Mouse (Mus musculus) cerebellum, postnatal 14 days (tissue): ENCODE data around the gene Cldn22.
"Not testable (repeated sequence)": the region's sequence is repeated elsewhere in the genome, so short reads cannot be mapped to it uniquely, and the experiment has no call there.

ENCODE experiments used
- DNase-seq, 2 experiments: peaks; one replicate each; pipeline ENCODE4 v3.0.0; 2021; ENCODE audit warnings: mixed read lengths in 2 of 2

Gene Cldn22

DNA sequence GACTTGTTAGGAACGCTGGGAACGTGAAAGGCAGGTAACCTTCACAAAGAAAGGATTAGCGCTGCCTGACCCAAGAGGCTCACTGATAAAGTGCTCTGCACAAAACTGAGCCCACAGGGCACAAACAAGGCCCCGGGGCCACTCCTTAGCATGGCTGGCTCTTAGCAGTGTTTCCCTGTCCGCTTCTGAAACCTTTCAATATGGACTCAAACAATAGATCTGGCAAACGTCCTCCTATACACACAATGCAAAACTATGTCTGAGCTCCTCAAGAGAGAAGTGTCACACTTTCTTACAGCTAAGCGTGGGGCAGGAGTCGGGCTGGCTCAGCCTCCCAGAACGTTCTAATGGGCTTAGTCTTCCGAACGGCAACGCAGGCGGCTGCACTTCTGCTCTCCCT is at the start of gene Cldn22:
TSS of gene Cldn22 (plus strand) at position 301 of the 400 bp plus-strand sequence.
- DNase-seq: no peak

DNA sequence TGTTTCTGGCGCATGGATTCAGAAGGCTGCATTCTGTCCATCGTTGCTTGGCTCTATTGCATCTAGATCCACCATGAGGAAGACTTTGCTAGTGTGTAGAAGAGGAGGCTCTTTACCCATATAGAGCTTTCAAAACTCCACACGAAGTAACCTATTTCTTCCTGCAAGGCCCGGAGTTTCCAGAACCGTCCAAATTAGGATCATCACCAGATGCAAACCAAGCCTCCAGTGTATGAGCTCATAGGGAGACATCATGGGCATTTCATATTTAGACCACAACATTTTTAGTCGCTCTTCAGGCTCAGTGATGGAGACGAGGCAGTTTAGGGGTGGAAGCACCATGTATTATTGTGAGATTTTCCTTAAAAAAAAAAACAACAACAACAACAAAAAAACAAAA is 46.9 kb upstream of the Cldn22 start:
- DNase-seq: no peak

DNA sequence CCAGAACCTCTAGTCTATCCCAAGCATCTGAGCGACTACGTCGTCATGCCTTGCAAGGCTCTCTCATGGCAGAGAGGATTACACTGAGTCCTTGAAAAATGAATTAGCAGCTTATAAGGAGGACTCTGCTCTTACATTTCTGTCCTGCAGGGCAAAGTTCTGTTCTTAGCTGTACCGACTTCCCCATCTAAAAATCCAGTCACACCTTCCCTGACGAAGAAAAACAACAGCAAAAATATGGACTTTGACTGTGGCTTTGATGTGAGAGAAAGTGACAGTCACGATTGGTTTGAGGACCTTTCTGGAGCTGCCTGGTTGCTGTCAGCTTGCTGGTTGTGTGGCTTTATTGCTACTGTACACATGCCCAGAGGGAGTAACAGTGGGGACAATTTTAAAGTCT is 44.7 kb upstream of the Cldn22 start:
- no peak for DNase-seq

DNA sequence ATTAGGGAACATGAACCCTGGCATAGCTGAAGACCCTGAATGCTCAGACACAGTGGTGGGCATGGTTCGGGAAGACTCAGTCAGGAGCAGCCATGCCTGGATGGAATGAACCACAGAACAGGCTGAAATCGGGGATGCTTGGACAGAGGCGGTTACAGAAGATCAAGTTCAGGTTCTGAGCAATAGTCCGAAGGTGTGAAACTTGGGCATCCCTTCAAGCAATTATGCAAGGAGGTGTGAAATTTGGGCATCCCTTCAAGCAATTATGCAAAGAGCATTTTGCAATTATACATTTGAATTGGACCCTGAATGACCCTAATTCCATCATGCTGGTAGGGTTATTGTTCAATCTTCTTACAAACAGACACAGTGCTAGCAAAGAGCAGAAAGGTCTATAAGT is 42.4 kb upstream of the Cldn22 start:
- DNase-seq: peak in 1 of 2 experiments; percentile 5

DNA sequence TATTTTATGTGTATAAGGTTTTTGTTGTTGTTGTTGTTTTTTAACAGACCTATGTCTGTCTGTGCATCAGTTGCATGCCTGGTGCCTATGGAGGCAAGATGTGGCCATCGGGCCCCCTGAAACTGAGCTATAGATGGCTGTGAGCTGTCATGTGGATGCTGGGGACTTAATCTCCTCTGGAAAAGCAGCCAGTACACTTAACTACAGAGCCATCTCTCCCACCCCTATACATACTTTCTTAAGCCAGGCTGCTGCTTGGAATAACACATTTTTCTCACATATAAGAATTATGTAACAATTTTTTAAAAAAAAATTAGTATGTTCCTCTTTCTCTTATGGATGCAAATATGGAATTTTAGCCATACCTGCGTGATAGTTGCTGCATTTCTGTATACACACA is 40.7 kb upstream of the Cldn22 start:
- DNase-seq: no peak

DNA sequence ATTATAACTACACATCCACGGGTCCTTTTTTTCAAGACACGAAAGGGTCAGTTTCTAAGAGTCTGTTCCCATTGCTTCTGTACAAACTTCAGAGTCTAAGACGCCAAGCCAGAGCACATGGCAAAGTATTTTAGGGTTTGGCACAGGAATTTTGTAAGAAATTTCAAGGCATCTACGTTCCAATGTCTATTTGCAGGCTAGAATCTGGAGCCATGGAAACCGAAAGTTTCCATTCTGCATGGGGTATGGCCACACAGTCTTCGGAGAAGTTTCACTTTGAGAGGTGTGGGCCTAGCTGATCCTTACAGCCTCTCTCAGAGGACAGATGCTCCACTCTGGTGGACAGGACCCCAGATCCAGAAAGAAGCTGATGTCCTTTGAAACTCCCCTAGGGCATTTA is 40.3 kb upstream of the Cldn22 start:
- no peak for DNase-seq

DNA sequence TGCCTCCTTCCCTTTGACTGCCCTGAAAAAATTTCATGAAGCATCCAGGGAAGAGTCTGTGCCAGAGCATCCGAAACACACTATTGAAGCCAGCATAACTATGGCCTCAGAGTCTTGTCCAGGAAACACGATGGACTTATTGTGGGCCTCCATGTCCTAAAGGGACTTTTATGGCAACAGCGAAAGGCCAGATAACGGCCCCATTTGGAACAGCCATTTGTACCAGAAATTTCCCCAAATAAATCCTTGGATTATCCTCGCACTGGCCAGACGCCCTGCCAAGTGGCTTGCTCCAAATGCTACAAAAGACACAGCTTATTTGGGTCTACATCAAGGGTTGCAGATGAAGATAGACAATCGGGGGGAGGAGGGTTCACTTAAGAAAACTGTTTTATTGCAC is 39.8 kb upstream of the Cldn22 start:
- no peak for DNase-seq

DNA sequence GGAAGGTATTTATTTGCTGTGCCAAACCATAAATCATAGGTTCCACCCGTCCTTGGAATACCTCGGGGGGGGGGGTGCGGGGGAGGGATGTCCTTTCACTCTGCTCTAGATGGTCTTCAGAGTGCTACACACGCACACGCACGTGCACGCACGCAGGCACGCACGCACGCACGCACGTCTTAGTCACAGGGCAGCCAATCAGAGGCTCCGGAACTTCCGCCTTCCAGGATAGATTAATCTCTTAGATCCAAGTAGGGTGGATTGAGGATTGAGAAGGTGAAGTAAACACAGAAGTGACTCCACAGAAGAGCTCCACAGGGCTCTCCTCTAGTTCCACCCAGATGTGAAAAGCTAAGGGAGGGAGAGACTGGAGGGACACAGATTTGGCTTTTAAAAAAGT is 38.0 kb upstream of the Cldn22 start:
- no peak for DNase-seq

DNA sequence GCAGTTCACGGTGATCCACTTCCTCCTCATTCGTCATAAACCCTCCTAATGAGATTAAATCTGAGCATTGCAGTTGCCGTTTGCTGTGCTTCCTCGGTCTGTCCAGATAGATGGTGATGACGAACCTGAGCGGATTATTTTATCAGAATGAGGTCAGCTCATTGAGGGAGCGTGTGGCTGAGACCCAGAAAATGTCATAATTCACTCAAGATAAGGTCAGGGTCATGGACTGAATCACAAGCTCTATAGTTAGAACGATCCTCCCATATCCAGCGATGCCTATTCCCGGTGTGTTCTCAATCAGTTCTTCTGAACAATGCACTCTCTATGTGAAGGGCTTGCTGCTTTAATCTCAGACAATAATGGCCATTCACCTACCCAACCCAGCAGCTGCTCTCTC is 36.6 kb upstream of the Cldn22 start:
- no peak for DNase-seq

DNA sequence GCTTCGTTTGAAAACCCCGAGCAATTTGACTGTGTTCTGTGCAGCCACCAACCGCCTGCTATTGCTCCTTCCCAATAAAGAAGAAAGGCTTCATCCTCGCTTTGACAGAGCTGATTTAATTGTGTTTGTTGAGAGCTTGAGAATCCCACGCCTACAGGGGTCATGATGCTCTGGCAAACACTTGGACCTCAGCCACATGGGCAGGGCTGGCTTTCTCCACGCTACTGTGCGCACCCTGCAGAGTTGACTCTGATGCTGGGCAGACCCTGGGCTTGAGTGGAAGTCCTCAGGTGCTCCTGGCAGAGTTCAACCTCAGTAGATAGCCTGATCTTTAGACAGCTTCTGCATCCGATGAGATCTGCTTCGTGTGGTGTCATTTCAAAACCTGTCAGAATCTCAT is 32.3 kb upstream of the Cldn22 start:
- peak; percentile 27 to 45 for DNase-seq

DNA sequence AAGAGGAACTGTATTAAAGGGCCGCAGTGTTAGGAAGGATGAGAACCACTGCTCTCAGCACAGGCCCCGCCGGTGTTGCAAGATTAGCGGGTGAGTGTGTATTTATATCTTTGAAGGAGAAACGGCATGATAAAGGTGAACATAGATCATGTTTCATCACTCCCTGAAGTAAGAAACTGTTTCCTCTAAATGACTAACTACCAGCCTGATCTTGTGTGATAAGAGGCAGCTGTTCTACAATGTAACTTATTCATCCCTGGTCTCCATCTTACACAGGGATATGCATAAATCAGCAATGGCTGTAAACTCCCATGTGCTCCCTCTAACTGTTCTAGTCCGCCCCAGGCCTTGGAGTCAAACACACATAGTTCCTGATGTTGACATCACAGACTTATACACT is 24.8 kb upstream of the Cldn22 start:
- DNase-seq: no peak

DNA sequence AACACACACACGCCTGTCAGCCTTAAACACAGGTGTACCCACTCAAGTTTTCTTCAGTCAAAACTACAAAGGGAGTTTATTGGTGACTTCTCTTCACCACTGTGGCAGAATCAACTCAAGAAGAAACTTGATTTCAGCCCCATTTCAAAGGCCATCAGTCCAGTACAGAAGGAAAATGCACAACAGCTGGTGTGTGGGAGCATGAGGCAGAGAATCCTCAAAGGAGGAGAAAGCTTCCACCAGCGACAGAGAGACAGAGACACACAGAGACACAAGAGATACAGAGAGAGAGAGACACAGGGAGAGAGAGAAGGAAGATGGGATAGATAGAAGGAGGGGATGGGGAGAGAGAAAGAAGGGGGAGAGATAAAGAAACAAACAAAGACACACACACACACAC is 21.9 kb upstream of the Cldn22 start:
- DNase-seq: no peak

DNA sequence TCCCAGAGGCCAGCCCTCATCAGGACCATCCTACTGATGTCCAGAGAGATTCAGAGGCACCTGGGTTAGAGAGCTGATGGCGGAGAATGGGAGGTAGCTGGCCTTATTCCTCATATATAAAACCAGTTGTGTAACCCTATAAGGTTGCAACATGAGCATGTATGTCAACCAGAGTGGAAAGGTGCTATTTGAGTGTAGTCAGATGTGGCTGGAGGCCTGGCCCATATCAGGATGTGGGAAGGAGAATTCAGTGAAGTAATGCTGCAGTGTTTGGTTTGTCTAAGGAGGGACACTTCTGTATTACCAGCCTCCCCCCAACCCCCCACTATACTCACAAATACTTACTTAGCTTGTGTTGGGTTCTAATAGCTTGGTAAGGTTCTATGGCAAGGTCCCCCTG is 20.0 kb upstream of the Cldn22 start:
- DNase-seq: no peak

DNA sequence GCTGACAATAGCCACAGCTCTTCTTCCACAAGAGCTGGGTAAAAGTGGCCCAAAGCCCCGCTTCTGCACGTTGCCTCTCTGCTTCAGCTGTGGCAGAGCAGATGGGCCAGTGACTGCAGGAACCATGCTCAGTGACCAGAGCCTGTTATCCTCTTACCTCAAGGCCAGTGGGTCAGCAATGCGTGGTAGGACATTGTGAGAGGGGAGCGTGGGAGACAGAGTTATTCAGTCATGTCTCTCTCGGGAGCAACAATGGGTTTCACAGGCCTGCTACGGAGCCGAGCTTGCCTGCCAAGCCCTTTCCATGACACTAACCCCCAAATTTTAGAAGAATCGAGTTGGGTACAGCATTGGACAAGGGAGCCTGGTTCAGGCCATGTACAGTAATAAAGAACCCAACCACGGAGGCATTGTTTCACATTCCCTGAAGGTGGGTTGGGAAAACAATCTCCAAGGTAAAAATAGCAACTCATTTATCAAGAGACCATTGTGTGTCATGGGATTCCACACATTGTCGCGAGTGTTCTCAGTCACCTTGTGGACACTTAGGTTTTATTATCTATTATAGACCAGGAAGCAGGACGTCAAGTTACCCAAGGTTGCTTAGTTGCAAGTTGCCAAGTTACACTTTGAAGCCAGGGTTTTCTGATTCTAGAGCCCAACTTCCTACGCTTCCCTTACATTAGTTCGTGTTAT is 14.2 kb upstream of the Cldn22 start:
- no peak for DNase-seq

DNA sequence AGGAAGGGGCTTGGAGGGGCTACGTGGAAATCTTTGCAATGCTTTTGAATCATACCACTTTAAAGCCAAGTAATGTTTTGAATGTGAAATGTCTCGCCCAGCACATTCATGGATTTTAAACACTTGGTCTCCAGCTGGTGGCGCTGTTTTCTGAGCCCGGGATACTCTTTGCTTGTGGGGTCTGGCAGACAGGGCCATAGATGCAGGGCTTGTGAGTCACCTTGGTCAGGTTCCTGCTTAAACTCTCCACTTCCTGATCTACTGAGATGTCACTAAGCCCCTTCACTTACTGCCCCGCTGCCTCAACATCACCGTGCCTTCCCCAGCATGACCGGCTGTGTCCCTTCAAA is 13.6 kb upstream of the Cldn22 start:
- no peak for DNase-seq

DNA sequence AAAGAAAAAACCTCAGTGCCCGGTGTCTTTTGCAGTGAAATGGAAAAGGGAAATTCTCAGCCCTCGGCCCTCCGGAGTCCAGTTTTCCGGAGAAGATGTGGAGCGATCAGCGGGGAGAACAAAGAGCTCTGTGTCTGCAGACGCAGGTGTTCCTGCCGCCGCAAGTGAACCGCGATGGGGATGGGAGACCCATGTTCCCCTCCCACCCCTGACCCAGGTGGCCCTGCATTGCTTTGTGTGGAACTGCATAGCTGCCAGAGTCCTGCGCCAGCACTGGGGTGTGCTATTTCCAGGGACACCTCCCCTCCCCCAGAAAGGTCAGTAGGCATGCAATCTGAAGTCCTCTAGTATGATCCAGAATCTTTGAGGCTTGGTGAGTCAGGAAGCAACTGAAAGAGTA is 13.1 kb upstream of the Cldn22 start:
- DNase-seq: no peak

DNA sequence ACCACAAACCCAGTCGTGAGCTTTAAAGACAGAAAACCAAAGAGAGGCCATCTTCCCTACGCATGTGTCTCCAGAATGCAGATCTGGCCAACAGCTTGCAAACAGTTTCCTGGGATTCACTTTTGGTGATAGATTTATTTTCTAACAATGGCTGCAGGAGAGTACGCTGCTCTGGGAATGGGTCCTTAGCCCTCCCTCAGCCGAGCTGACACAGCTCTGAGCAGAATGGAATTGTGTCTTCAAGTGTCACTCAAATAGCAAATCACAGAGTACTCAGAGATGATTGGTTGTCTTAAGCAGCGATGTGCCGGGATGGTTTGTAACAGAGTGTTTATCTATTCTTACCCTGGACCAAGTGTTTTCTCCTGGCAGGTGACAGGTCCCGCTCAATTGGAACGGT is 5.2 kb upstream of the Cldn22 start:
- no peak for DNase-seq

DNA sequence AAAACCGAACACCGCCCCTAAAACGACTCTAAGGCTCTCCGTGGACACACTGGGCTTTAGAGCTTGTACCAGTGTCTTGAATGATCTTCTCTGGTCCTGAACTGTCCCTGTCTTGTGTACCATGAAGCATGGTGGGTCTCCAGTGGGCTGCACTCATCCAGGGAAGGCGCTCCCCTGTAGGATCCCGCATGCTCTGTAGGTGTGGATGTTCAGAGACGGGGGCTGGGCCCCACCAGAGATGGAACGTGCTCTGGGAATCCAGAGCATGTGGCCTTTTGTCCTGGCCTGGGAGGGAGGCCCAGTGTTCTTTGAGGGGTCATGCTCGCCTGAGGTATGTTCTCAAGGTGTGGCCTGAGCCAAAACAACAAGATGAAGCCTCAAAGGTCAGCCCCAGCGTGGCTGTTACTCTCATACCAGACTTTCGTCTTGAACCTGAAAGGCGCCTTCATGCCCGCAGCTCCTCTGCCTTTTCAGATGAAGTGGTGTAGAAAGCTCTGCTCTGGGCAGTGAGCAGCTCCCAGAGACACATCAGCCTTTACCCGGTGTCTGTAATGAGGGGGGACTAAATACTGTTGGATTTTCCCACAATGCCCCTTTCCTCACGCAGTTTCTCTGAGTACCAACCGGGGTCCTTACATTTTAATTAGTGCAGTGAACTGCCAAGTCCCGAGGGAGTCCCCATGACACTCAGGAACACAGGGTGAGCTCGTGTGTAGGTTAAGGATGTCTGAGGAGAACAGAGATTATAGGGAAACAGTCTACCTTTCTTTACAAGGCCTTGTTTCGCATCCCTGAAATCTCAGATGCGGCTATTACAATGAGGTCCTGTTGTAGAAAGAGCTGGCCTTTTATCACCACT is 3.1 kb upstream of the Cldn22 start:
- no peak for DNase-seq

DNA sequence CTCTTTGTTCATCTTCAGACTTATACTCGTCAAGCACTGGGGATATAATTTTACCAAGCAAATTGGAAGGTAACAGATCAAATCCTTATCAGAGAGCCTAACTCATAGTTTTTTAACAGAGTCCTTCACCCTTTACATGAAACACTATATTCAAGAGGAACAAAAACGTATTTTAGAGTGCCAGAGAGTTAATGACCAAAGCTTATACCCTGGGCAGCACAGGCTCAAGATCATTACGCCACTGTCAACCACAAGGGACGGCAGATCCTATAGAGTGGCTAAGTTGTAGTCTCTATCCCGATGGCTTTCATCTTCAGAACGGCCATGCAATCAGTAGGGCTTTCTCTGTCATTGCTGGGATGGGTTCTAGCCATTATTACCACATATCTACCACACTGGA is 2.4 kb upstream of the Cldn22 start, which contains the start of gene Cldn24:
TSS of gene Cldn24 (plus strand) at position 301 of the 400 bp plus-strand sequence.
- no peak for DNase-seq

DNA sequence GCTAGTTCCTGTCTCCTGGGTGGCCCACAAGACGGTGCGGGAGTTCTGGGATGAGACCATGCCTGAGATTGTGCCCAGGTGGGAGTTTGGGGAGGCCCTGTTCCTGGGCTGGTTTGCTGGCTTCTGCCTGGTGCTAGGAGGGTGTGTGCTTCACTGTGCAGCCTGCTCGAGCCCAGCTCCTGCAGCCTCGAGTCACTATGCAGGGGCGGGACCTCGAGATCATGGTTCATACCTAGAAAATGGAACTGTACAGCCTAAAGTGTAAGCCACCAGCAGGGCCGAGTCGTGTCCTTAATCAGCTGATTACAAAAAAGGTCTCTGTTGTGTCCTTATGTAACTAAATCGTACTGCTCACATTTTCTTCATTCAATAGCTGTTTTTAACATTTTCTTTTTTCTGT is 1.7 kb upstream of the Cldn22 start:
- DNase-seq: not testable (repeated sequence)

DNA sequence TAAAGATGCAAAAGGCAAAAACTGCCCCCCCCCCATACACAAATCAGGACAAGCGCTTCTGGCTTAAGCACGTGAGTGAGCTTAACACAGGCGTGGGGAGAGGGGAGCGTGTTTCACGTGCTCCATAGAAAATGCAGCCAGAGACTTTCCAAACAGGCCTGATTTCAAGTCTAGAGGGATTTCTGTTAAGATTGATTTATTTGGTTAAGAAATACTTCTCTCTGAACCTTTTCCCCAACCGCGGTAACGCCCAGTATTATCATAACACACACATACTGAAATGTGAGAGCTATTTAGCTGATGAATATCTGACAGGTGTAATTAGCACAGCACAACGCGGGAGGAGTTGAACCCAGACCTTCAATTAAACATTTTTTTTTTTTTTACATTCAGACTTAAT is 505 bp upstream of the Cldn22 start:
- no peak for DNase-seq

DNA sequence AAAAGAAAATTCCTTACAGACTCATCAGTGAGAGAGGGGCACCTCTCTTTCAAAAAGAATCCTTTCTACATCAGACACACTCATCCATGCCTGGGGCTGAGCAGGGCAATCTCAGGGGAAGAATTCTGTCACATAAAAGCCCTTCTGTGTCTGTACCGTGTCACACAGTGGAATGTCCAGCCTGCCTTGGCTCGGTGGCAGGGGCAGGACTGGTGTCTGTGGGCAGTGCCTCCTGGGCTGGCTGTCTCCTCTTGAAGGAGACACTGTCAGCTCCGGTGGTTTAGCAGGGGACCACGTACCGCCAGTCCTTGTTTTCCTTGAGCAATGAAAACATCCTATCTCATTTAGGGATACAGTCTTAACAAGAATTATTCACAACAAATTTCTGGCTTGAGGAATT is 1.3 kb downstream of the Cldn22 start:
- DNase-seq: no peak

DNA sequence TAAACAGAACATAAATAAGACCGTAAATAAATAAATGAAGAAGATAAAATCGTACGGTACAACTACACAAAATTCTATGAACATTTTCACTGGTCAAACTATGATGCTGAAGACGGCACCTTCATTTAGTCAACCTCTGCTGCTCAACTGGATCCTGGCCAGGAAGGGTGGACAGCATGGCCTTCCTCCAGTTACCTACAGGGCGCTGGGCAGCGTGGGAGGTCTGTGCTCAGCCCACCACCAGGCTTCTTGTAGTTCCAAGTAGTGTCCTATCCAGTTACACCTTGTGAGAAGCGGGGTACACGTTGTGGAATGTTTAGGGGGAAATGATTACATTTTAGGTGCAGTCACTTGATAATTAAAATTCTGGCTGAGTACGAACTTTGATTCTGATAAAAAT is 2.6 kb downstream of the Cldn22 start:
- DNase-seq: no peak

DNA sequence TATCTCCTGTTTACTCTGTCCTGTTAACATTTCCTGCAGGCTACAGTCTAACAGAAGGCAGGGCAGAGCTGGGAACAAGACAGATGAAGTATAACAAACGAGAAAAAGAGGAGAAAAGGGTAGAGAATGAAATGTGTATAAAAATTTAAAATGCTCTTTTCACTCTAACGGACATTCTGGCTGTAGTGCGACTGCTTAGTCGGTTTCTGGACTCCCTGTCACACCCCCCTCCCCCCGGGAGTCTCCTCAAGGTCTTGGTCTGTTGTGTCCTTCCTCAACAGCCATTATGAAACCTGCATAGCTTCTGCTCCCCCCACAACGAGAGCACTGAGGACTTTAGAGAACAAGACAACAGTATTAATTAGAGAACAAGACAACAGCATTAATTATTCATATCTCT is 8.3 kb downstream of the Cldn22 start:
- no peak for DNase-seq

DNA sequence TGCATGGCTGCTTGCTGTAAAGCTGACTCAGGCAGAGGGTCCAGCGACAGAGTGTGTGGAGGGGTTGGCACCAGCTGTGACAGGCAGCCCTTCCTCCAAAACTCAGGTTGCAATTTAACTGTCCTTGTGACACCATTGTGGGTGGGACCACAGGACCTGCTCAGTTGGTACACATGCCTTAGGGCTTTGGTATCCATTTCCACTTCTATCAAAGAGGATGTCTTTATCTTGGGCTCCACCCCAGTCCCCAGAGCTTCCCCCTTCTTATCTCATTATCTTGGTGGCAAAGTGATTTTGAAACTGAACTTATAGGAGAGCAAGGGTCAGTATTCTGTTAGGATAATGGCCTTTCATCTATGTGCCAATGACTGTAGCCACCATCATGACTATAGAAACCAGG is 9.7 kb downstream of the Cldn22 start:
- DNase-seq: no peak
